Mouse (Mus musculus) ES-E14 (cell line): Measurements from ENCODE around the gene Rpgr. TPM values are rescaled to one million over a fixed set of nuclear protein-coding genes. Genes with fewer than 3 reads are reported as not detected.
A peak's percentile ranks its signal among the peaks of the same experiment; 100 is the strongest.

Source experiments
- DNase-seq: peaks from one replicate; pipeline ENCODE4 v3.0.0-alpha.2; 2013; ENCODE audit warnings: low read depth, low spot score
- H3K27ac ChIP-seq: 2 replicates; pipeline ENCODE4 v1.5.1; 2012; ENCODE audit warnings: low read depth, mild to moderate bottlenecking, low read length, moderate library complexity, mixed read lengths; ENCODE audit not compliant: poor library complexity, insufficient read depth, severe bottlenecking
- H3K36me3 ChIP-seq: 2 replicates; pipeline ENCODE4 v1.6.1; 2012; ENCODE audit warnings: mild to moderate bottlenecking, low read length, moderate library complexity, mixed read lengths; ENCODE audit not compliant: control insufficient read depth, poor library complexity, insufficient read depth, severe bottlenecking
- H3K4me1 ChIP-seq, 2 experiments: fragments of 150-350 bp in 1 of 2; sonication (generic) in 1 of 2; 2 replicates each; pipeline ENCODE4 v1.6.1; 2012; ENCODE audit warnings: low read length in 2 of 2, mild to moderate bottlenecking in 1 of 2, mixed read lengths in 1 of 2; ENCODE audit not compliant: control insufficient read depth in 2 of 2, insufficient read depth in 2 of 2, poor library complexity in 1 of 2
- H3K4me3 ChIP-seq, 2 experiments: fragments of 150-350 bp in 1 of 2; sonication (generic) in 1 of 2; 2 replicates each; pipeline ENCODE4 v1.5.1; 2012; ENCODE audit warnings: low read length in 2 of 2, low read depth in 1 of 2, mild to moderate bottlenecking in 1 of 2, mixed read lengths in 1 of 2; ENCODE audit not compliant: insufficient read depth in 1 of 2, poor library complexity in 1 of 2, severe bottlenecking in 1 of 2
- H3K9ac ChIP-seq: 2 replicates; pipeline ENCODE4 v1.6.1; 2012; ENCODE audit warnings: low read depth, mild to moderate bottlenecking, low read length, mixed read lengths; ENCODE audit not compliant: poor library complexity, insufficient read depth, severe bottlenecking
- H3K9me3 ChIP-seq: fragments of 150-350 bp; sonication (generic); 2 replicates; pipeline ENCODE4 v1.6.1; 2012; ENCODE audit warnings: low read depth, mild to moderate bottlenecking, low read length; ENCODE audit not compliant: control insufficient read depth, insufficient read depth
- CHD2 ChIP-seq: IDR thresholded peaks from 2 replicates; pipeline ENCODE4 v1.6.1; 2014; ENCODE audit warnings: mild to moderate bottlenecking, low read depth, low read length, inconsistent platforms
- HCFC1 ChIP-seq: IDR thresholded peaks from 2 replicates; pipeline ENCODE4 v1.6.1; 2012; ENCODE audit warnings: low read length, inconsistent platforms, borderline replicate concordance; ENCODE audit not compliant: insufficient read depth
- MAFK ChIP-seq: IDR thresholded peaks from 2 replicates; pipeline ENCODE4 v1.6.1; 2014; ENCODE audit warnings: mild to moderate bottlenecking, low read depth, low read length, inconsistent platforms; ENCODE audit not compliant: insufficient read depth
- ZC3H11A ChIP-seq: IDR thresholded peaks from 2 replicates; pipeline ENCODE4 v1.6.1; 2012; ENCODE audit warnings: low read depth, mild to moderate bottlenecking, inconsistent platforms, low read length, borderline replicate concordance
- ZNF384 ChIP-seq: IDR thresholded peaks from 2 replicates; pipeline ENCODE4 v1.6.1; 2012; ENCODE audit warnings: low read depth, low read length, inconsistent platforms
- in situ Hi-C, 2 experiments: fragments of 600-800 bp; cut with MboI; formaldehyde crosslinking; loops; one replicate each; pipeline ENCODE4 v1.15.1; 2025; ENCODE audit warnings: low sequenced_read_pairs in 2 of 2, inconsistent platforms in 1 of 2; ENCODE audit not compliant: unreplicated experiment in 2 of 2
- total RNA-seq: library from RNA; depleted of rRNA; stranded (reverse); fragments of 300-350 nt; gene quantifications from 2 replicates; pipeline ENCODE4 v1.2.3, GENCODE M21; 2012

Rpgr gene
- total RNA-seq, 1 experiment, result 5.1 TPM

GRCm38 (mm10) chrX:10070689-10071088 is 146.0 kb downstream of the Rpgr start:
- Histone ChIP-seq H3K27ac (no peak overlapping the region), H3K9me3 (no peaks in the 10 kb centered on the region), H3K36me3 (no peaks in the 10 kb centered on the region), H3K4me3 (no peak overlapping the region), H3K4me1 (no peaks in the 10 kb centered on the region), H3K9ac (no peak overlapping the region)
- TF ChIP-seq MAFK, result no peak
- no peak for TF ChIP-seq HCFC1
- 0 out of 2 replicates have a peak, but pooled peaks have one; percentile 2 for TF ChIP-seq ZC3H11A
- in situ Hi-C loops, result no loop called here
- peak; percentile 11 for DNase-seq

GRCm38 (mm10) chrX:10069405-10069804 is 147.3 kb downstream of the Rpgr start:
- no peaks in the 10 kb centered on the region for H3K36me3 ChIP-seq
- DNase-seq, result no peak
- no peak overlapping the region for H3K4me3 ChIP-seq
- TF ChIP-seq HCFC1 (no peak), MAFK (no peak), CHD2 (no peak), ZNF384 (no peak), ZC3H11A (no peak)
- no peak overlapping the region for H3K27ac ChIP-seq
- no peaks in the 10 kb centered on the region for H3K4me1 ChIP-seq
- no peak overlapping the region for H3K9ac ChIP-seq
- H3K9me3 ChIP-seq, result no peaks in the 10 kb centered on the region
- in situ Hi-C loops, result no loop called here

GRCm38 (mm10) chrX:10063781-10064180 is 152.9 kb downstream of the Rpgr start:
- H3K36me3 ChIP-seq, result no peaks in the 10 kb centered on the region
- H3K4me1 ChIP-seq, result no peaks in the 10 kb centered on the region
- H3K9me3 ChIP-seq, result no peaks in the 10 kb centered on the region
- no peak overlapping the region for H3K9ac ChIP-seq
- TF ChIP-seq ZNF384, result no peak
- no peak for TF ChIP-seq MAFK
- no peak for TF ChIP-seq CHD2
- TF ChIP-seq ZC3H11A, result no peak
- TF ChIP-seq HCFC1, result no peak
- in situ Hi-C loops, result no loop called here
- DNase-seq, result no peak
- H3K27ac ChIP-seq, result no peak overlapping the region
- H3K4me3 ChIP-seq, result no peak overlapping the region

- H3K9ac ChIP-seq, result no peak overlapping the region
- DNase-seq, result no peak
- H3K27ac ChIP-seq, result no peak overlapping the region
- no peaks in the 10 kb centered on the region for H3K4me1 ChIP-seq
- TF ChIP-seq HCFC1, result no peak
- TF ChIP-seq CHD2, result no peak
- TF ChIP-seq MAFK, result no peak
- TF ChIP-seq ZC3H11A, result no peak
- no peak for TF ChIP-seq ZNF384
- H3K4me3 ChIP-seq, result no peak overlapping the region
- in situ Hi-C loops, result no loop called here
- no peaks in the 10 kb centered on the region for H3K9me3 ChIP-seq
- no peaks in the 10 kb centered on the region for H3K36me3 ChIP-seq
Measured at GRCm38 (mm10) chrX:10063361-10063760, 153.4 kb downstream of the Rpgr start.

- Histone ChIP-seq H3K4me1 (no peaks in the 10 kb centered on the region), H3K36me3 (no peaks in the 10 kb centered on the region), H3K27ac (no peak overlapping the region), H3K4me3 (no peak overlapping the region), H3K9me3 (no peaks in the 10 kb centered on the region), H3K9ac (no peak overlapping the region)
- DNase-seq, result no peak
- no peak for TF ChIP-seq ZC3H11A
- no peak for TF ChIP-seq CHD2
- TF ChIP-seq ZNF384, result no peak
- no peak for TF ChIP-seq MAFK
- no peak for TF ChIP-seq HCFC1
- in situ Hi-C loops, result no loop called here
Measured at GRCm38 (mm10) chrX:10062201-10062600, 154.5 kb downstream of the Rpgr start.
